Mouse (Mus musculus): ENCODE results near the gene 9230112D13Rik.

- peak; percentile 72 for TF ChIP-seq CTCF (IDR thresholded peaks at IDR 0.05; ENCODE audit: control insufficient read depth, insufficient read depth, low read length)
- TF ChIP-seq POLR2A (IDR thresholded peaks at IDR 0.05; ENCODE audit: borderline replicate concordance, control insufficient read depth, low read depth, low read length): no peak
Observed at GRCm38 (mm10) chr14:34570294-34570693, 47.7 kb upstream of the 9230112D13Rik start.

All from bone marrow, adult 2 months (tissue).